Comparison of ENCODE assay signal across 9 mouse cellular contexts in the genomic region with DNA sequence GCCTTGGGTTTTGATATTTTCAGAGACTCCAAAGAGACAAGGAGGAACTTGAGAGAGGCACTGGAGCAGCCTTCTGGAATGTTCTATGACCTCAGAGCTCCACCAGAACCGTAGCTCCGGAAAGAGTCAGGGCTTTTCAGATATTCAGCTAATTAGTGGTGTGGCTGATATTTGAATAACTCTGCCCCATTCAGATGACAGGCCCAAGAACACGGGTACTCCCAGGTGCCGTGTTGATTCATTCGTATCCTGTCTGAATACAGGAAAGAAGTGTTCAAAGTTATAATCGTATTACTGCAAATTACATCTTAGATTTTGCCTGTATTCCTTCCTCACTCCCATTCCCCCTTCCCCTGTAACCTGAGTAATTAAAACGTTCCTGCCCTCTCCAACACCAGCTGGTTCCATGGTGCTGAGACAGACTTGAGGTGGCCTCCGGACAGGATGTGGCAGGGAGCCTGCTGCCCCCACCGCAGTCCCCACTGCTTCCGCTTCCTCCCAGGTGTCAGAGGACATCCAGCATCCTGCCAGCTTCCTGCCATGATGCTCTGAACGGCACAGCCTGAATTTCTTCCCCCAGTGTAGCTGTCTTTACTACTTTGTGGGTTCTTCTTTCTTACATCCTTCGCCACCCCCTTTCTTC. TPM values are rescaled to one million over a fixed set of nuclear protein-coding genes. Genes with fewer than 3 reads are reported as not detected.
DNase-seq lines count a peak whose midpoint lies in the region; ATAC-seq and TF ChIP-seq lines count a peak whose summit lies in the region.
"Had no signal": no experiment of that assay in that cellular context is flagged by ENCODE, and none has a peak within 500 bp of the region (broad histone marks: within the 10 kb centered on the region; RNA-seq: fewer than 3 reads in every experiment).

No protein-coding gene starts in this region.

- H3K9ac ChIP-seq in heart, embryonic 13.5 days, result no peak overlapping the region
- H3K9ac ChIP-seq in limb, embryonic 11.5 days (ENCODE audit: low read length), result no peak overlapping the region
- no peak overlapping the region for H3K9ac ChIP-seq in hindbrain, postnatal 0 days (replicated peaks; ENCODE audit: low read length)
- no peak overlapping the region for H3K9ac ChIP-seq in forebrain, embryonic 13.5 days
- H3K9ac ChIP-seq: midbrain, embryonic 12.5 days had no signal

- no peak for ATAC-seq in heart, embryonic 13.5 days (ENCODE audit: extremely low read depth, insufficient number of reproducible peaks, low FRiP score, low TSS enrichment)
- ATAC-seq in limb, embryonic 11.5 days (ENCODE audit: insufficient number of reproducible peaks, low FRiP score, low TSS enrichment, low read depth), result no peak
- ATAC-seq in hindbrain, postnatal 0 days, result no peak
- no peak for ATAC-seq in forebrain, embryonic 13.5 days
- ATAC-seq in frontal cortex, adult (ENCODE audit: low TSS enrichment), result no peak

- WGBS in heart, embryonic 13.5 days, result 50% methylated on average over 12 of the region's 12 CpGs
- WGBS in limb, embryonic 11.5 days, result 54% methylated on average over 12 of the region's 12 CpGs
- WGBS in hindbrain, postnatal 0 days, result 79% methylated on average over 12 of the region's 12 CpGs
- WGBS in forebrain, embryonic 13.5 days, result 75% methylated on average over 12 of the region's 12 CpGs

- no peak overlapping the region for H3K4me2 ChIP-seq in heart, embryonic 13.5 days
- H3K4me2 ChIP-seq in limb, embryonic 11.5 days (ENCODE audit: low read depth, severe bottlenecking), result no peak overlapping the region
- H3K4me2 ChIP-seq in hindbrain, postnatal 0 days (ENCODE audit: low read depth, low read length), result no peak overlapping the region
- H3K4me2 ChIP-seq in forebrain, embryonic 13.5 days, result no peak overlapping the region
- H3K4me2 ChIP-seq: midbrain, embryonic 12.5 days had no signal

- H3K4me3 ChIP-seq in brown adipose tissue, adult 24 weeks (ENCODE audit: insufficient read depth, low read depth, low read length), result no peak overlapping the region
- H3K4me3 ChIP-seq in heart, embryonic 13.5 days, result no peak overlapping the region
- no peak overlapping the region for H3K4me3 ChIP-seq in limb, embryonic 11.5 days (ENCODE audit: low read depth, low read length)
- H3K4me3 ChIP-seq in hindbrain, postnatal 0 days (ENCODE audit: low read length), result no peak overlapping the region
- H3K4me3 ChIP-seq in forebrain, embryonic 13.5 days, result no peak overlapping the region
- H3K4me3 ChIP-seq: midbrain, embryonic 12.5 days had no signal

- TF ChIP-seq CTCF in hindbrain, postnatal 0 days (IDR thresholded peaks at IDR 0.05; ENCODE audit: low read depth), result no peak

- H3K9me3 ChIP-seq in heart, embryonic 13.5 days, result no peaks in the 10 kb centered on the region
- H3K9me3 ChIP-seq in limb, embryonic 11.5 days (ENCODE audit: control insufficient read depth, low read length), result no peaks in the 10 kb centered on the region
- no peaks in the 10 kb centered on the region for H3K9me3 ChIP-seq in hindbrain, postnatal 0 days (ENCODE audit: low read length)
- H3K9me3 ChIP-seq in forebrain, embryonic 13.5 days (replicated peaks), result no peaks in the 10 kb centered on the region
- H3K9me3 ChIP-seq: midbrain, embryonic 12.5 days had no signal

- 0 out of 2 replicates have a peak, but pooled peaks cover 3% of the 10 kb centered on the region for H3K36me3 ChIP-seq in heart, embryonic 13.5 days
- no peaks in the 10 kb centered on the region for H3K36me3 ChIP-seq in limb, embryonic 11.5 days (ENCODE audit: control insufficient read depth, insufficient read depth, low read length)
- no peaks in the 10 kb centered on the region for H3K36me3 ChIP-seq in hindbrain, postnatal 0 days (ENCODE audit: insufficient read depth, low read length)
- no peaks in the 10 kb centered on the region for H3K36me3 ChIP-seq in forebrain, embryonic 13.5 days (ENCODE audit: poor library complexity, severe bottlenecking)
- H3K36me3 ChIP-seq: midbrain, embryonic 12.5 days had no signal

- peak overlapping the region; percentile 70 for H3K27ac ChIP-seq in brown adipose tissue, adult 24 weeks (replicated peaks; ENCODE audit: low read depth, low read length)
- peak overlapping the region; percentile 10; the same call in 1 of the 2 replicates for H3K27ac ChIP-seq in heart, embryonic 13.5 days (replicated peaks)
- no peak overlapping the region for H3K27ac ChIP-seq in limb, embryonic 11.5 days (replicated peaks; ENCODE audit: low read depth, low read length)
- H3K27ac ChIP-seq in hindbrain, postnatal 0 days, result no peak overlapping the region
- no peak overlapping the region for H3K27ac ChIP-seq in forebrain, embryonic 13.5 days
- H3K27ac ChIP-seq: midbrain, embryonic 12.5 days had no signal

- 0 out of 2 replicates have a peak, but pooled peaks cover 4% of the 10 kb centered on the region for H3K27me3 ChIP-seq in heart, embryonic 13.5 days (replicated peaks)
- H3K27me3 ChIP-seq in limb, embryonic 11.5 days (ENCODE audit: control insufficient read depth, insufficient read depth, low read length), result no peaks in the 10 kb centered on the region
- no peaks in the 10 kb centered on the region for H3K27me3 ChIP-seq in hindbrain, postnatal 0 days (ENCODE audit: insufficient read depth, low read length)
- H3K27me3 ChIP-seq in forebrain, embryonic 13.5 days, result no peaks in the 10 kb centered on the region
- H3K27me3 ChIP-seq: midbrain, embryonic 12.5 days had no signal

- H3K4me1 ChIP-seq in brown adipose tissue, adult 24 weeks (ENCODE audit: control insufficient read depth, insufficient read depth, insufficient read length, low read length), result peaks cover 10% of the 10 kb centered on the region; the same call in 1 of the 2 replicates
- H3K4me1 ChIP-seq in heart, embryonic 13.5 days, result peaks cover 7% of the 10 kb centered on the region; the same call in 1 of the 2 replicates
- peaks cover 7% of the 10 kb centered on the region for H3K4me1 ChIP-seq in limb, embryonic 11.5 days (ENCODE audit: control insufficient read depth, insufficient read depth, low read length)
- no peaks in the 10 kb centered on the region for H3K4me1 ChIP-seq in hindbrain, postnatal 0 days (ENCODE audit: insufficient read depth, low read length)
- no peaks in the 10 kb centered on the region for H3K4me1 ChIP-seq in forebrain, embryonic 13.5 days
- H3K4me1 ChIP-seq: midbrain, embryonic 12.5 days had no signal

- DNase-seq in limb, embryonic 11.5 days (ENCODE audit: low spot score), result peak; percentile 34
- peak; percentile 34 for DNase-seq in spleen, adult 12 weeks (ENCODE audit: low spot score)
- DNase-seq in hindbrain, postnatal 0 days (ENCODE audit: low spot score), result no peak
- no peak for DNase-seq in cerebellum, adult 11 months

RNA-seq across cellular contexts. Expression of gene Mettl6, which starts 36.8 kb away (rescaled TPM):
- polyA plus RNA-seq in brown adipose tissue, adult 24 weeks (2012; ENCODE audit: insufficient read depth, insufficient read length, missing spikeins), result 16.9 TPM in 2 replicates
- polyA plus RNA-seq in heart, embryonic 13.5 days (2015; fragmentation: Nextera tagmentation; extraction: Ambion mirVana), result 38.7 and 42.9 TPM in 2 replicates
- polyA plus RNA-seq in limb, embryonic 11.5 days (2014; fragmentation: Nextera tagmentation; extraction: Ambion mirVana), result 90.7 and 92.8 TPM in 2 replicates
- total RNA-seq in hindbrain, postnatal 0 days (2014; rRNA removed), result 14.8 and 14.9 TPM in 2 replicates
- 32.7 and 36.8 TPM in 2 replicates for polyA plus RNA-seq in hindbrain, postnatal 0 days (2015; fragmentation: Nextera tagmentation; extraction: Ambion mirVana)
- 66.0 and 67.7 TPM in 2 replicates for polyA plus RNA-seq in forebrain, embryonic 13.5 days (2015; fragmentation: Nextera tagmentation; extraction: Ambion mirVana)

RNA-seq across cellular contexts. Expression of gene Eaf1, which starts 37.4 kb away (rescaled TPM):
- 8.2 and 8.6 TPM in 2 replicates for polyA plus RNA-seq in brown adipose tissue, adult 24 weeks (2012; ENCODE audit: insufficient read depth, insufficient read length, missing spikeins)
- 11.7 and 12.0 TPM in 2 replicates for polyA plus RNA-seq in heart, embryonic 13.5 days (2015; fragmentation: Nextera tagmentation; extraction: Ambion mirVana)
- 29.3 and 31.5 TPM in 2 replicates for polyA plus RNA-seq in limb, embryonic 11.5 days (2014; fragmentation: Nextera tagmentation; extraction: Ambion mirVana)
- 8.6 and 11.7 TPM in 2 replicates for total RNA-seq in hindbrain, postnatal 0 days (2014; rRNA removed)
- polyA plus RNA-seq in hindbrain, postnatal 0 days (2015; fragmentation: Nextera tagmentation; extraction: Ambion mirVana), result 6.3 and 6.4 TPM in 2 replicates
- 13.9 and 14.4 TPM in 2 replicates for polyA plus RNA-seq in forebrain, embryonic 13.5 days (2015; fragmentation: Nextera tagmentation; extraction: Ambion mirVana)

RNA-seq across cellular contexts. Expression of gene Colq, which starts 59.5 kb away (rescaled TPM):
- polyA plus RNA-seq in brown adipose tissue, adult 24 weeks (2012; ENCODE audit: insufficient read depth, insufficient read length, missing spikeins), result not detected in 2 replicates
- 8.1 and 8.3 TPM in 2 replicates for polyA plus RNA-seq in heart, embryonic 13.5 days (2015; fragmentation: Nextera tagmentation; extraction: Ambion mirVana)
- polyA plus RNA-seq in limb, embryonic 11.5 days (2014; fragmentation: Nextera tagmentation; extraction: Ambion mirVana), result 0.24 and 0.51 TPM in 2 replicates
- total RNA-seq in hindbrain, postnatal 0 days (2014; rRNA removed), result 0.47 and 0.63 TPM in 2 replicates
- 0.79 and 0.80 TPM in 2 replicates for polyA plus RNA-seq in hindbrain, postnatal 0 days (2015; fragmentation: Nextera tagmentation; extraction: Ambion mirVana)
- polyA plus RNA-seq in forebrain, embryonic 13.5 days (2015; fragmentation: Nextera tagmentation; extraction: Ambion mirVana), result not detected in 2 replicates

Comparison
In these comparisons a context has a peak if more than half of its experiments do, and no peak if none do; other contexts are left out.
1. H3K27ac ChIP-seq: peak in brown adipose tissue, adult 24 weeks (single experiment) and heart, embryonic 13.5 days (single experiment); none in limb, embryonic 11.5 days (single experiment), hindbrain, postnatal 0 days (single experiment) and forebrain, embryonic 13.5 days (single experiment).
2. DNase-seq: peak in limb, embryonic 11.5 days (single experiment) and spleen, adult 12 weeks (single experiment); none in hindbrain, postnatal 0 days (single experiment) and cerebellum, adult 11 months (single experiment).